Mouse (Mus musculus) stomach, embryonic 16.5 days (tissue): ENCODE measurements around the gene Xab2. TPM values are rescaled to one million over a fixed set of nuclear protein-coding genes. Genes with fewer than 3 reads are reported as not detected.

ENCODE experiments used
- ATAC-seq: fragments of 200-750 bp; cut with Nextera tagmentation; 2 replicates; pipeline ENCODE4 v1.8.0; 2017; ENCODE audit warnings: moderate number of reproducible peaks, moderate TSS enrichment; ENCODE audit not compliant: insufficient read depth, low FRiP score
- H3K27ac ChIP-seq: fragments of 300-500 bp; sonication (generic); 2 replicates; pipeline ENCODE4 v1.5.1; 2014; ENCODE audit warnings: low read length
- H3K27me3 ChIP-seq: fragments of 300-500 bp; sonication (generic); 2 replicates; pipeline ENCODE4 v1.6.1; 2014; ENCODE audit warnings: low read length, control low read depth, mixed read lengths; ENCODE audit not compliant: control insufficient read depth, insufficient read depth
- H3K36me3 ChIP-seq: fragments of 300-500 bp; sonication (generic); 2 replicates; pipeline ENCODE4 v1.6.1; 2014; ENCODE audit warnings: low read length; ENCODE audit not compliant: control insufficient read depth, insufficient read depth
- H3K4me1 ChIP-seq: fragments of 300-500 bp; sonication (generic); 2 replicates; pipeline ENCODE4 v1.6.1; 2014; ENCODE audit warnings: low read length, control low read depth, mixed read lengths; ENCODE audit not compliant: control insufficient read depth, insufficient read depth
- H3K4me2 ChIP-seq: fragments of 300-500 bp; sonication (generic); 2 replicates; pipeline ENCODE4 v1.6.1; 2014; ENCODE audit warnings: low read depth, low read length, mixed read lengths
- H3K4me3 ChIP-seq: fragments of 300-500 bp; sonication (generic); replicated peaks from 2 replicates; pipeline ENCODE4 v1.5.1; 2014; ENCODE audit warnings: mild to moderate bottlenecking, low read length
- H3K9ac ChIP-seq: fragments of 300-500 bp; sonication (generic); 2 replicates; pipeline ENCODE4 v1.6.1; 2014; ENCODE audit warnings: low read length
- H3K9me3 ChIP-seq: fragments of 300-500 bp; sonication (generic); replicated peaks from 2 replicates; pipeline ENCODE4 v1.6.1; 2016; ENCODE audit warnings: low read length, control low read depth; ENCODE audit not compliant: control insufficient read depth
- WGBS: fragments of 180-500 bp; shearing (Covaris S2); extraction: QIAGEN DNeasy Blood & Tissue Kit; methylation state at CpG from one replicate; pipeline ENCODE4 v1.1.7; 2014; 5-methylcytosine and 5-hydroxymethylcytosine counted together
- polyA plus RNA-seq: library from polyadenylated mRNA; unstranded; fragments of >200 nt; fragmentation: Nextera tagmentation; extraction: Ambion mirVana; gene quantifications from 2 replicates; pipeline ENCODE4 v1.2.1, GENCODE M21; 2015

Xab2 gene
- polyA plus RNA-seq, 1 experiment from 2014 or later: 50.8 TPM

DNA sequence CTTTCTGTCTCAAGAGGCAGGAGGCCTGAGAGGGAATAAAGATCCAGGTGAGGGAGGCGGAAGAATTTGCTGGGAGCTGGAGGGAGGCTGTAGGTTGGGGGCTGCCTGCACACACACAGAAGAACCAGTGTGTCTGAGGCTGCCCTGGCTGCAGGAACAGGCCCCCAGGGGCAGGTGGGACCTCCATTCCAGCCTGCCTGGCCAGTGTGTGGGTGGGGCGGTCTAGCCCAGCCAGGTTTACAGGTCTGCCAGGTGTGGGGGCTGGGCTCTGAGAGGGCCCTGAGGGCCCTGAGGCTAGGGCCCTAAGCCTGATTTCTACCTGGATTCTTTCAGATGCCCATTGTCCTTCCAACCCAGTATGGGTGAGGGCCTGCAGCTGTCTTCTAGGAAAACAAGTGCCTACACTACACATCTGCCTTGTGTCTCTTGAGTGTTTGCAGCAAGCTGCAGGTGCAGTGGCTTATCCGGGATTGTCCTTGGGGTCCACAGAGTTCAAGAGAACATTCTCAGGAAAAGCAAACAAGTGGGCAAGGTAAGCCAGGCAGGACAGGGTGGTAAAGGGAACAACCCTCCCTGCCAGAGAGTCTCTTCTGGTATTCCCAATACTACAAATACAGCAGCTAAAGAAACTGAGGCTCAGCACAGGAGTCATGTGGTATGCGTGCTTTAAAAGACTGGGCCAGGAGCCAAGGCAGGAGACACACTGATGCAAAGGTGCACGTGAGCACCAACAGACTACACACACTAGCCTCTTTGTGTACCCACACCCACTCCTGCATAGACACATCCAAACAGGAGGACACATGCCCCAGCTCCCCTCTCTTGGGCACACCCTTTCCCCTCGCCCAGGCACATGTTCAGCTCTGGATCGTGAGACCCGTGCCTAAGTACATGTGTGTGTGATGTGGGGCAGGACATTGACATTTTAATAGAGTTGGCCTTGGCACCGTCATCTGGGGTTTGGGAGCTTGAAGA is 41.4 kb downstream of the Xab2 start:
- H3K4me2 ChIP-seq: no peak overlapping the region
- WGBS: 66% methylated on average over 9 of the region's 9 CpGs
- H3K9ac ChIP-seq: no peak overlapping the region
- no peaks in the 10 kb centered on the region for H3K36me3 ChIP-seq
- ATAC-seq: peak; percentile 63
- no peaks in the 10 kb centered on the region for H3K27me3 ChIP-seq
- H3K4me3 ChIP-seq: no peak overlapping the region
- H3K27ac ChIP-seq: peak overlapping the region; percentile 38
- no peaks in the 10 kb centered on the region for H3K9me3 ChIP-seq
- H3K4me1 ChIP-seq: no peaks in the 10 kb centered on the region

DNA sequence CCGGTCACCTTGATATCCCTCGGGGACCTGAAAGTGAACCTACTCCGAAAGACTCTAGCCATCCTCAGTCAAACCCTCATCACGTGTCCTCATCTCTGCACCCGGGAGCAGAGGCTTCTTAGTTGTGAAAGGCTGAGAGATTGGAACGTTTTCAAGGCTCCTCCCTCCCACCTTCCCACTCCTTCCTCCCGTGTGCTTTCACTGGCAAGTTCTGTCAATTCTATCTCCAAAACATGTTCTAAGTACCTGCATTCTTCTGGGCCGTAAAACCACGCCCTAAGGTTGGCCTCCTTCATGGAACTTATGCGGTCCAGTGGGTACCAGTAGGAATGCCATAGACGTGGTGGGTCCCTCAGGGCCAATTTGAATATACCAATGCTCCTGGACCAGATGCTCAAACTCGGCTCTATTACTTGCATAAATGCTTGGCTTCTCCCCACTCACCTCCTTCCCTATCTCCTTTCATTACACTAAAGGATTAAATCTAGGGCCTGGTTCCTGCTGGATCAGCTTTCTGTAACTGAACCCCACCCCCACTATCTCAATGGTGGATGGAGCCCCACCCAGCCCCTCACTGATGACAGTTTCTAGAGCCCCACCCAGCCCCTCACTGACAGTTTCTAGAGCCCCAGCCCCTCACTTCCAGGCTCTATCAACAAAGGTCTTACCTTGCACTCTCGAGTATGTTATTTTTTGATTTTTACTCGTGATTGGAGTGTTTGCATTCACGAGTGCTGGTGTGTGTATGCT is 44.7 kb downstream of the Xab2 start:
- no peaks in the 10 kb centered on the region for H3K36me3 ChIP-seq
- ATAC-seq: no peak
- no peaks in the 10 kb centered on the region for H3K27me3 ChIP-seq
- H3K27ac ChIP-seq: no peak overlapping the region
- no peaks in the 10 kb centered on the region for H3K4me1 ChIP-seq
- H3K9ac ChIP-seq: no peak overlapping the region
- no peaks in the 10 kb centered on the region for H3K9me3 ChIP-seq
- no peak overlapping the region for H3K4me2 ChIP-seq
- no peak overlapping the region for H3K4me3 ChIP-seq
- WGBS: 69% methylated on average over 15 of the region's 15 CpGs

DNA sequence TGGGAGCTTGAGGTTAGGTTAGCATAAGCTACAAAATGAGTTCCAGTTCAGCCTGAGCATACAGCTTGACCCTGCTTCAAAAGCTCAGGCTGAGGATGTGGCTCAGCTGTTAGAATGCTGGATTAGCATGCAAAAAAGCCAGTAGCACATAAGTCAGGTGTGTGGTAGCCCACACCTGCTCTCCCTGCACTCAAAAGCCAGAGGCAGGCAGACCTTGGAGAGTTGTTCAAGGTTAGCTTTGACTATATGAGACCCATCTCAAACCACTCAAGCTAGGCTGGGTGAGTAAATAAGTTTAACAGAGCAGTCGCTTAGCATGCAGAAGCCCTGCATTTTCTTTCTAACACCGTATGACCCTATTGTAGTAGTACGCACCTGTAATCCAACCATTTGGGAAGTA is 46.6 kb downstream of the Xab2 start:
- no peaks in the 10 kb centered on the region for H3K9me3 ChIP-seq
- WGBS: 89% methylated on average over 3 of the region's 3 CpGs

GRCm38 (mm10) chr8:3569784-3570183 is 51.3 kb downstream of the Xab2 start:
- H3K36me3 ChIP-seq: no peaks in the 10 kb centered on the region
- H3K9me3 ChIP-seq: no peaks in the 10 kb centered on the region
- no peaks in the 10 kb centered on the region for H3K27me3 ChIP-seq
- no peaks in the 10 kb centered on the region for H3K4me1 ChIP-seq
- ATAC-seq: no peak
- H3K4me2 ChIP-seq: no peak overlapping the region
- 70% methylated on average over 5 of the region's 5 CpGs for WGBS
- no peak overlapping the region for H3K4me3 ChIP-seq
- H3K27ac ChIP-seq: no peak overlapping the region
- no peak overlapping the region for H3K9ac ChIP-seq

More for the DNA sequence above, 46.6 kb downstream of the Xab2 start:
- H3K27ac ChIP-seq: no peak overlapping the region
- H3K4me3 ChIP-seq: no peak overlapping the region
- H3K36me3 ChIP-seq: no peaks in the 10 kb centered on the region
- no peaks in the 10 kb centered on the region for H3K4me1 ChIP-seq
- H3K9ac ChIP-seq: no peak overlapping the region
- no peak overlapping the region for H3K4me2 ChIP-seq
- no peaks in the 10 kb centered on the region for H3K27me3 ChIP-seq
- ATAC-seq: no peak

- H3K9me3 ChIP-seq: no peaks in the 10 kb centered on the region
- 9% methylated on average over 7 of the region's 7 CpGs for WGBS
- no peaks in the 10 kb centered on the region for H3K27me3 ChIP-seq
- no peaks in the 10 kb centered on the region for H3K36me3 ChIP-seq
- no peak overlapping the region for H3K9ac ChIP-seq
- peak overlapping the region; percentile 34 for H3K4me2 ChIP-seq
- no peaks in the 10 kb centered on the region for H3K4me1 ChIP-seq
- no peak for ATAC-seq
- no peak overlapping the region for H3K27ac ChIP-seq
- H3K4me3 ChIP-seq: peak overlapping the region; percentile 13
These were observed 52.7 kb downstream of the Xab2 start for GRCm38 (mm10) chr8:3568378-3568777.

DNA sequence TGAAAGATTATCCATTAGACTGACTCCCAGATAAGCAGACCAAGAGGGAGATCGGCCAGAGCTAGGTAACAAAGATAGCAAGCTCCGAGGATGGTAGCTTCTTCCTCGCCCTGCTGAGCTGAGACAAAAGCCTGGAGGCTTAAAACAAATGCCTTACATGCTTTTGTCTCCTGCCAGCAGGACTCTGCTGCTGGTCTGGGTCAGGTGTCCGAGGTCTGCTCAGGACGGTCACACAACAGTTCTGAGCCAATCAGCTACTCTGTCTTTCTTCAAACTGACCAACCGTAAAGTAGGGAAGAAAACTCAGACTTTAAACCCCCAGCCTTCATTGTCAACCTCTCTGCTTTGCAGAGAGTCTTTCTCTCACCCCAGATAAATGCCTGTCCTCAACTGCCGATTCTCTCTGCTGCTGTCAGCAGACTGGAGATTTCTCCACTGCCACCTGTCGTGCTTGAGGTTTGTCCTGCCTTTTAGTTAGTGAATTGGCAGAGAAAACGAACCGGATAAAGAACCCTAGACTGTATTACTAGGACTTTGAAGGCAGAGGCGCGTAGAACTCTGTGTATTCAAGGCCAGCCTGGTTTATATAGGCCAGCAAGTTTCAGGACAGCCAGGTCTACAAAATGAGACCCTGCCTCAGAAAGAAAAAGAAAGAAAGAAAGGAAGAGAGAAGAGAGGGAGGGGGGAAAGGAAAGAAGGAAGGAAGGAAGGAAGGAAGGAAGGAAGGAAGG is 53.3 kb downstream of the Xab2 start, which contains the start of gene C330021F23Rik:
Gene C330021F23Rik (plus strand): TSS at position 350 of the 731 bp plus-strand sequence.
- Histone ChIP-seq H3K27me3 (no peaks in the 10 kb centered on the region), H3K4me3 (peak within 1 kb of the TSS; percentile 13), H3K4me1 (no peaks in the 10 kb centered on the region), H3K9ac (0 out of 2 replicates have a peak within 1 kb of the TSS, but pooled peaks have one; percentile 11), H3K36me3 (no peaks in the 10 kb centered on the region), H3K4me2 (peak within 1 kb of the TSS; percentile 34), H3K9me3 (no peaks in the 10 kb centered on the region), H3K27ac (no peak within 1 kb of the TSS)
- no peak; the same call in 1 of the 2 replicates for ATAC-seq
- WGBS: 5% methylated on average over 12 of the region's 12 CpGs

Other genes starting within 250 kb of the Xab2 start
- gene Arhgef18, start 228.3 kb downstream of the Xab2 start, polyA plus RNA-seq: 10.0 and 10.5 TPM in 2 replicates
- 10.8 and 12.1 TPM in 2 replicates for gene Pex11g, start 153.6 kb downstream of the Xab2 start, polyA plus RNA-seq
- gene Tex45, start 150.5 kb downstream of the Xab2 start, polyA plus RNA-seq: not detected in 2 replicates
- gene Zfp358, start 128.2 kb downstream of the Xab2 start, polyA plus RNA-seq: 32.1 and 32.4 TPM in 2 replicates
- 42.4 and 51.4 TPM in 2 replicates for gene Mcoln1, start 120.9 kb downstream of the Xab2 start, polyA plus RNA-seq
- 36.0 and 37.6 TPM in 2 replicates for gene Pnpla6, start 105.9 kb downstream of the Xab2 start, polyA plus RNA-seq
- gene C330021F23Rik, start 53.3 kb downstream of the Xab2 start, polyA plus RNA-seq: 0.97 and 1.1 TPM in 2 replicates
- gene Camsap3, start 34.0 kb downstream of the Xab2 start, polyA plus RNA-seq: 11.5 and 13.2 TPM in 2 replicates
- 91.3 and 106 TPM in 2 replicates for gene Pet100, start 232 bp upstream of the Xab2 start, polyA plus RNA-seq
- gene Pcp2, start 4.2 kb upstream of the Xab2 start, polyA plus RNA-seq: 0.19 TPM in 1 of 2 replicates, not detected in the other
- 121 and 144 TPM in 2 replicates for gene Stxbp2, start 9.6 kb upstream of the Xab2 start, polyA plus RNA-seq
- not detected in 2 replicates for gene Retn, start 34.5 kb upstream of the Xab2 start, polyA plus RNA-seq
- 2.1 and 2.7 TPM in 2 replicates for gene Mcemp1, start 44.4 kb upstream of the Xab2 start, polyA plus RNA-seq
- gene Fcor, start 51.0 kb upstream of the Xab2 start, polyA plus RNA-seq: 9.2 and 9.5 TPM in 2 replicates
- 38.0 and 38.5 TPM in 2 replicates for gene Trappc5, start 55.0 kb upstream of the Xab2 start, polyA plus RNA-seq
- gene Fcer2a, start 72.9 kb upstream of the Xab2 start, polyA plus RNA-seq: 0.17 and 0.20 TPM in 2 replicates
- 0.19 and 0.45 TPM in 2 replicates for gene Clec4g, start 99.3 kb upstream of the Xab2 start, polyA plus RNA-seq
- gene Cd209a, start 127.7 kb upstream of the Xab2 start, polyA plus RNA-seq: 0.25 and 0.41 TPM in 2 replicates
- gene Cd209e, start 233.0 kb upstream of the Xab2 start, polyA plus RNA-seq: not detected in 2 replicates